Mouse (Mus musculus) cerebellum, adult 2 months (tissue): ENCODE data around the gene Rad51b.

Experiments
- CTCF ChIP-seq: fragments of 200-500 bp; IDR thresholded peaks from 2 replicates; pipeline ENCODE4 v1.5.1; 2011; ENCODE audit warnings: low read depth, mild to moderate bottlenecking, control low read depth, low read length, moderate library complexity, borderline replicate concordance; ENCODE audit not compliant: insufficient read depth
- POLR2A ChIP-seq: fragments of 200-500 bp; IDR thresholded peaks from 2 replicates; pipeline ENCODE4 v1.6.1; 2011; ENCODE audit warnings: low read length, control low read depth, borderline replicate concordance; ENCODE audit not compliant: insufficient read depth

DNA sequence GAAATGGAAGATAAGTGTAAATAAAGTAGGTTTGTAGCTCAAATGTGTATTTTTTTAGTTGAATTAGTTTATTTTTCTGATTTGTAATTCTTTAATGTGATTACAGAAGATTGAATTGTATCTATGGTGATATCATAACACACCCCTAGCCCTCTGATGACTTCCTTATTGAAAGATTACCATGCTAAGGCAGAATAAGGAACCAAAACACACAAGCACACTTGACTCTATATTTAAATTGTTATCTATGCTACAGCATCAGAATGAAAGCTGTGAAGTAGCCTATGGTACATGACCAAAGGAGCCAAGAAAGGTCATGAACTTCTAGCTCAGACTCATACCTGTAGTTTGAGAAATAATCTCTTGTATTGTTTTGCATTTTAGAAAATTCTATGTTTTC, 427.8 kb downstream of the Rad51b start:
- TF ChIP-seq CTCF (no peak), POLR2A (no peak)
